Mouse (Mus musculus) CD4-positive, CD25-positive, alpha-beta regulatory T cell (primary cell): Measurements from ENCODE around the gene Cgn. TPM values are rescaled to one million over a fixed set of nuclear protein-coding genes. Genes with fewer than 3 reads are reported as not detected.

Source experiments
- polyA plus RNA-seq: library from polyadenylated mRNA; unstranded; fragments of 100-300 nt; shearing (Covaris generic); gene quantifications from one replicate; pipeline ENCODE4 v1.2.1, GENCODE M21; 2017

Cgn gene
- polyA plus RNA-seq: 0.05 TPM

GRCm38 (mm10) chr3:94786367-94786835, at the start of gene Cgn:
Cgn (minus strand) TSS chr3:94786492.

Other genes starting within 250 kb of the Cgn start
- gene Snx27, start 203.8 kb downstream of the Cgn start, polyA plus RNA-seq: 27.0 TPM
- gene Gm10972, start 143.4 kb downstream of the Cgn start, polyA plus RNA-seq: not detected
- gene Tuft1, start 127.6 kb downstream of the Cgn start, polyA plus RNA-seq: 2.6 TPM
- not detected for gene Selenbp2, start 92.9 kb downstream of the Cgn start, polyA plus RNA-seq
- 12.6 TPM for gene Pogz, start 51.1 kb upstream of the Cgn start, polyA plus RNA-seq
- 324 TPM for gene Psmb4, start 100.5 kb upstream of the Cgn start, polyA plus RNA-seq
- gene Selenbp1, start 146.6 kb upstream of the Cgn start, polyA plus RNA-seq: 3.7 TPM
- 29.2 TPM for gene Rfx5, start 167.6 kb upstream of the Cgn start, polyA plus RNA-seq
- gene Pi4kb, start 188.2 kb upstream of the Cgn start, polyA plus RNA-seq: 22.1 TPM
- gene Zfp687, start 229.0 kb upstream of the Cgn start, polyA plus RNA-seq: 62.6 TPM